ENCODE assay signal across 25 mouse cellular contexts in genomic region chr6:90475176-90475853, GRCm38 (mm10). TPM values are rescaled to one million over a fixed set of nuclear protein-coding genes. Genes with fewer than 3 reads are reported as not detected.
DNase-seq lines count a peak whose midpoint lies in the region; ATAC-seq and TF ChIP-seq lines count a peak whose summit lies in the region.
"Had no signal": no experiment of that assay in that cellular context is flagged by ENCODE, and none has a peak within 500 bp of the region (broad histone marks: within the 10 kb centered on the region; RNA-seq: fewer than 3 reads in every experiment).

No protein-coding gene starts in this region.

- H3K27ac ChIP-seq in heart, adult 2 months = no peak overlapping the region
- H3K27ac ChIP-seq in liver, postnatal 0 days (ENCODE audit: low read depth) = peak overlapping the region; percentile 60
- no peak overlapping the region for H3K27ac ChIP-seq in neural tube, embryonic 15.5 days (replicated peaks)
- H3K27ac ChIP-seq: embryonic facial prominence, embryonic 13.5 days; liver, embryonic 14.5 days; macrophage had no signal

- intact Hi-C loops in heart, adult 2 months (cut with DNase I) = no loop called here

- no peaks in the 10 kb centered on the region for H3K79me2 ChIP-seq in heart, adult 2 months (replicated peaks; ENCODE audit: control insufficient read depth, insufficient read depth, low read length)

- no peaks in the 10 kb centered on the region for H3K27me3 ChIP-seq in heart, adult 2 months (ENCODE audit: control insufficient read depth, insufficient read depth, low read length)
- no peaks in the 10 kb centered on the region for H3K27me3 ChIP-seq in liver, postnatal 0 days (ENCODE audit: insufficient read depth, low read length)
- H3K27me3 ChIP-seq in neural tube, embryonic 15.5 days (replicated peaks) = no peaks in the 10 kb centered on the region
- H3K27me3 ChIP-seq: embryonic facial prominence, embryonic 13.5 days; heart, embryonic 12.5 days; Patski had no signal

- H3K4me1 ChIP-seq in heart, adult 2 months (ENCODE audit: control insufficient read depth, insufficient read depth, low read length) = peaks cover 24% of the 10 kb centered on the region
- H3K4me1 ChIP-seq in liver, postnatal 0 days (ENCODE audit: insufficient read depth) = peaks cover 20% of the 10 kb centered on the region
- H3K4me1 ChIP-seq in neural tube, embryonic 15.5 days = peaks cover 13% of the 10 kb centered on the region

- H3K9me3 ChIP-seq in liver, postnatal 0 days (ENCODE audit: low read length) = no peaks in the 10 kb centered on the region
- no peaks in the 10 kb centered on the region for H3K9me3 ChIP-seq in neural tube, embryonic 15.5 days (replicated peaks)
- H3K9me3 ChIP-seq: embryonic facial prominence, embryonic 13.5 days; G1E; heart, embryonic 12.5 days had no signal

- ATAC-seq in liver, postnatal 0 days = peak; percentile 53
- no peak for ATAC-seq in neural tube, embryonic 15.5 days (ENCODE audit: low FRiP score)
- ATAC-seq: activated CD4-positive, CD25-positive, alpha-beta regulatory T cell, adult 4 months; CD4-positive, CD25-positive, alpha-beta regulatory T cell, adult 4 months; forebrain, embryonic 14.5 days; lung, postnatal 0 days; Patski had no signal

- WGBS in heart, adult 2 months = 78% methylated on average over 4 of the region's 4 CpGs
- 64% methylated on average over 4 of the region's 4 CpGs for WGBS in liver, postnatal 0 days (ENCODE audit: insufficient replicate concordance)
- WGBS in neural tube, embryonic 15.5 days = 75% methylated on average over 4 of the region's 4 CpGs

- peaks cover 6% of the 10 kb centered on the region; the same call in 1 of the 2 replicates for H3K36me3 ChIP-seq in heart, adult 2 months (ENCODE audit: control insufficient read depth, insufficient read depth, low read length)
- peaks cover 18% of the 10 kb centered on the region; the same call in 1 of the 2 replicates for H3K36me3 ChIP-seq in liver, postnatal 0 days (replicated peaks; ENCODE audit: insufficient read depth, low read length)
- no peaks in the 10 kb centered on the region for H3K36me3 ChIP-seq in neural tube, embryonic 15.5 days
- H3K36me3 ChIP-seq: embryonic facial prominence, embryonic 13.5 days; G1E; heart, embryonic 12.5 days had no signal

- no peak overlapping the region for H3K9ac ChIP-seq in heart, adult 2 months (ENCODE audit: low read depth, low read length)
- peak overlapping the region; percentile 16; the same call in 1 of the 2 replicates for H3K9ac ChIP-seq in liver, postnatal 0 days (replicated peaks)
- H3K9ac ChIP-seq in neural tube, embryonic 15.5 days (replicated peaks) = no peak overlapping the region
- H3K9ac ChIP-seq: embryonic facial prominence, embryonic 13.5 days; heart, embryonic 12.5 days; liver, embryonic 14.5 days had no signal

- H3K4me3 ChIP-seq in heart, adult 2 months = no peak overlapping the region
- no peak overlapping the region for H3K4me3 ChIP-seq in liver, postnatal 0 days (ENCODE audit: low read depth, low read length)
- no peak overlapping the region for H3K4me3 ChIP-seq in neural tube, embryonic 15.5 days (replicated peaks)
- H3K4me3 ChIP-seq: embryonic facial prominence, embryonic 13.5 days; erythroblast, embryonic 14.5 days; heart, embryonic 12.5 days had no signal

- TF ChIP-seq POLR2A in heart, adult 2 months (IDR thresholded peaks at IDR 0.05; ENCODE audit: insufficient read depth, low read depth, low read length) = no peak

- no peak overlapping the region for H3K4me2 ChIP-seq in liver, postnatal 0 days (ENCODE audit: low read depth, low read length)
- no peak overlapping the region for H3K4me2 ChIP-seq in neural tube, embryonic 15.5 days
- H3K4me2 ChIP-seq: embryonic facial prominence, embryonic 13.5 days; heart, embryonic 12.5 days had no signal

- peak; percentile 90 for DNase-seq in heart, adult 11 months
- DNase-seq in heart, adult 2 months = no peak
- peak; percentile 57 to 59 for DNase-seq in kidney, postnatal 36 days
- no peak for DNase-seq in kidney, adult 11 months
- DNase-seq in ES-CJ7 (ENCODE audit: low read depth, low spot score) = peak; percentile 83
- no peak for DNase-seq in liver, postnatal 0 days
- DNase-seq: adrenal gland, adult 8-10 months; cerebellum, adult 11-12 months; cerebellum, postnatal 14 days; heart, postnatal 10 days; spleen, adult 18-20 months had no signal

- no peak for TF ChIP-seq EP300 in heart, adult 2 months (IDR thresholded peaks at IDR 0.05; ENCODE audit: insufficient read depth, low read depth, low read length)
- TF ChIP-seq EP300 in liver, postnatal 0 days (IDR thresholded peaks at IDR 0.05; ENCODE audit: low read depth) = no peak

- no peak for TF ChIP-seq CTCF in heart, adult 2 months (IDR thresholded peaks at IDR 0.05)
- TF ChIP-seq CTCF in liver, postnatal 0 days (IDR thresholded peaks at IDR 0.05; ENCODE audit: low read depth) = no peak

RNA-seq across cellular contexts. Expression of gene Aldh1l1, which starts 10.9 kb away (rescaled TPM):
- 1 to 10 TPM; 2.5 to 3.7 TPM for total RNA-seq in heart, adult 2 months (2021)
- polyA plus RNA-seq in heart, adult 2 months (2012; rRNA removed) = 3.2 and 7.5 TPM in 2 replicates
- polyA plus RNA-seq in liver, postnatal 0 days (2015; fragmentation: Nextera tagmentation; extraction: Ambion mirVana) = 104 and 114 TPM in 2 replicates
- polyA plus RNA-seq in neural tube, embryonic 15.5 days (2015; fragmentation: Nextera tagmentation; extraction: Ambion mirVana) = 60.1 and 68.2 TPM in 2 replicates
- total RNA-seq: monocyte, adult 5-6 weeks had no signal
- polyA plus RNA-seq: erythroblast, embryonic 14.5 days; G1E had no signal

RNA-seq across cellular contexts. Expression of gene Klf15, which starts 12.9 kb away (rescaled TPM):
- 10 to 100 TPM; 64.7 to 67.4 TPM for total RNA-seq in heart, adult 2 months (2021)
- polyA plus RNA-seq in heart, adult 2 months (2012; rRNA removed) = 54.7 and 60.2 TPM in 2 replicates
- polyA plus RNA-seq in liver, postnatal 0 days (2015; fragmentation: Nextera tagmentation; extraction: Ambion mirVana) = 22.4 and 45.6 TPM in 2 replicates
- polyA plus RNA-seq in neural tube, embryonic 15.5 days (2015; fragmentation: Nextera tagmentation; extraction: Ambion mirVana) = 16.9 and 18.5 TPM in 2 replicates
- total RNA-seq: granulocyte monocyte progenitor cell, adult 5-6 weeks; monocyte, adult 5-6 weeks had no signal
- polyA plus RNA-seq: activated CD4-positive, CD25-positive, alpha-beta regulatory T cell, adult 4 months; CD4-positive, CD25-positive, alpha-beta regulatory T cell, adult 4 months; erythroblast, embryonic 14.5 days; G1E had no signal

RNA-seq across cellular contexts. Expression of gene Cfap100, which starts 46.7 kb away (rescaled TPM):
- total RNA-seq in heart, adult 2 months (2021) = under 1 TPM; 0.16 to 0.18 TPM
- 0.44 and 0.80 TPM in 2 replicates for polyA plus RNA-seq in heart, adult 2 months (2012; rRNA removed)
- polyA plus RNA-seq in liver, postnatal 0 days (2015; fragmentation: Nextera tagmentation; extraction: Ambion mirVana) = 0.06 TPM in 1 of 2 replicates, not detected in the other
- 7.5 and 7.7 TPM in 2 replicates for polyA plus RNA-seq in neural tube, embryonic 15.5 days (2015; fragmentation: Nextera tagmentation; extraction: Ambion mirVana)
- total RNA-seq: granulocyte monocyte progenitor cell, adult 5-6 weeks; monocyte, adult 5-6 weeks had no signal
- polyA plus RNA-seq: CD4-positive, CD25-positive, alpha-beta regulatory T cell, adult 4 months; erythroblast, embryonic 14.5 days; G1E; macrophage had no signal

Comparison
In these comparisons a context has a peak if more than half of its experiments do, and no peak if none do; other contexts are left out.
1. DNase-seq: peak in heart, adult 11 months (single experiment), kidney, postnatal 36 days (2 of 2) and ES-CJ7 (single experiment); none in heart, adult 2 months (0 of 2), kidney, adult 11 months (single experiment) and liver, postnatal 0 days (single experiment).